Mouse (Mus musculus): Measurements from ENCODE around the gene Gm17416. TPM values are rescaled to one million over a fixed set of nuclear protein-coding genes. Genes with fewer than 3 reads are reported as not detected.

Gene Gm17416
- polyA plus RNA-seq, 1 experiment from 2014 or later, result not detected

- Histone ChIP-seq H3K27ac (replicated peaks; ENCODE audit: low read depth, low read length) (no peak overlapping the region), H3K27me3 (replicated peaks; ENCODE audit: control insufficient read depth, insufficient read depth, low read length) (no peaks in the 10 kb centered on the region), H3K4me2 (ENCODE audit: low read depth, low read length) (no peak overlapping the region), H3K4me3 (ENCODE audit: low read depth, low read length) (no peak overlapping the region), H3K36me3 (ENCODE audit: control insufficient read depth, insufficient read depth, low read length) (no peaks in the 10 kb centered on the region), H3K4me1 (ENCODE audit: control insufficient read depth, insufficient read depth, low read length) (no peaks in the 10 kb centered on the region), H3K9me3 (ENCODE audit: control insufficient read depth, low read length) (no peaks in the 10 kb centered on the region), H3K9ac (ENCODE audit: low read depth, low read length) (no peak overlapping the region)
- no peak for DNase-seq (ENCODE audit: low spot score)
- 87% methylated on average over 7 of the region's 7 CpGs for WGBS
- no peak for ATAC-seq (ENCODE audit: low read depth)
Observed at GRCm38 (mm10) chr2:152556655-152557054, 12.5 kb upstream of the Gm17416 start.

- Histone ChIP-seq H3K27ac (replicated peaks; ENCODE audit: low read depth, low read length) (no peak overlapping the region), H3K9ac (ENCODE audit: low read depth, low read length) (no peak overlapping the region), H3K4me2 (ENCODE audit: low read depth, low read length) (no peak overlapping the region), H3K36me3 (ENCODE audit: control insufficient read depth, insufficient read depth, low read length) (no peaks in the 10 kb centered on the region), H3K4me3 (ENCODE audit: low read depth, low read length) (no peak overlapping the region), H3K4me1 (ENCODE audit: control insufficient read depth, insufficient read depth, low read length) (no peaks in the 10 kb centered on the region), H3K9me3 (ENCODE audit: control insufficient read depth, low read length) (no peaks in the 10 kb centered on the region), H3K27me3 (replicated peaks; ENCODE audit: control insufficient read depth, insufficient read depth, low read length) (no peaks in the 10 kb centered on the region)
- 81% methylated on average over 4 of the region's 4 CpGs for WGBS
- DNase-seq (ENCODE audit: low spot score) (no peak), ATAC-seq (ENCODE audit: low read depth) (no peak)
Observed at GRCm38 (mm10) chr2:152569881-152570280, 743 bp downstream of the Gm17416 start.

- H3K4me1 ChIP-seq (ENCODE audit: control insufficient read depth, insufficient read depth, low read length), result no peaks in the 10 kb centered on the region
- no peak overlapping the region for H3K9ac ChIP-seq (ENCODE audit: low read depth, low read length)
- H3K27ac ChIP-seq (replicated peaks; ENCODE audit: low read depth, low read length), result no peak overlapping the region
- no peak for DNase-seq (ENCODE audit: low spot score)
- no peak for ATAC-seq (ENCODE audit: low read depth)
- H3K4me2 ChIP-seq (ENCODE audit: low read depth, low read length), result no peak overlapping the region
- no peaks in the 10 kb centered on the region for H3K27me3 ChIP-seq (replicated peaks; ENCODE audit: control insufficient read depth, insufficient read depth, low read length)
- WGBS, result 68% methylated on average over 6 of the region's 6 CpGs
- no peaks in the 10 kb centered on the region for H3K9me3 ChIP-seq (ENCODE audit: control insufficient read depth, low read length)
- no peak overlapping the region for H3K4me3 ChIP-seq (ENCODE audit: low read depth, low read length)
- H3K36me3 ChIP-seq (ENCODE audit: control insufficient read depth, insufficient read depth, low read length), result no peaks in the 10 kb centered on the region
Observed at GRCm38 (mm10) chr2:152570313-152570712, 1.2 kb downstream of the Gm17416 start.

GRCm38 (mm10) chr2:152572114-152572794, 3.1 kb downstream of the Gm17416 start, which contains the start of gene Defb21:
Gene Defb21 (plus strand): TSS chr2:152572744.
- no peaks in the 10 kb centered on the region for H3K27me3 ChIP-seq (replicated peaks; ENCODE audit: control insufficient read depth, insufficient read depth, low read length)
- 61% methylated on average over 11 of the region's 11 CpGs for WGBS
- H3K27ac ChIP-seq (replicated peaks; ENCODE audit: low read depth, low read length), result no peak within 1 kb of the TSS
- H3K36me3 ChIP-seq (ENCODE audit: control insufficient read depth, insufficient read depth, low read length), result no peaks in the 10 kb centered on the region
- no peak within 1 kb of the TSS for H3K4me3 ChIP-seq (ENCODE audit: low read depth, low read length)
- H3K9ac ChIP-seq (ENCODE audit: low read depth, low read length), result no peak within 1 kb of the TSS
- ATAC-seq (ENCODE audit: low read depth) (no peak), DNase-seq (ENCODE audit: low spot score) (no peak)
- no peaks in the 10 kb centered on the region for H3K4me1 ChIP-seq (ENCODE audit: control insufficient read depth, insufficient read depth, low read length)
- no peak within 1 kb of the TSS for H3K4me2 ChIP-seq (ENCODE audit: low read depth, low read length)
- H3K9me3 ChIP-seq (ENCODE audit: control insufficient read depth, low read length), result no peaks in the 10 kb centered on the region

GRCm38 (mm10) chr2:152573484-152573883, 4.3 kb downstream of the Gm17416 start:
- Histone ChIP-seq H3K4me2 (ENCODE audit: low read depth, low read length) (no peak overlapping the region), H3K9ac (ENCODE audit: low read depth, low read length) (no peak overlapping the region), H3K27me3 (replicated peaks; ENCODE audit: control insufficient read depth, insufficient read depth, low read length) (no peaks in the 10 kb centered on the region), H3K4me3 (ENCODE audit: low read depth, low read length) (no peak overlapping the region), H3K4me1 (ENCODE audit: control insufficient read depth, insufficient read depth, low read length) (no peaks in the 10 kb centered on the region), H3K36me3 (ENCODE audit: control insufficient read depth, insufficient read depth, low read length) (no peaks in the 10 kb centered on the region), H3K27ac (replicated peaks; ENCODE audit: low read depth, low read length) (no peak overlapping the region), H3K9me3 (ENCODE audit: control insufficient read depth, low read length) (no peaks in the 10 kb centered on the region)
- ATAC-seq (ENCODE audit: low read depth) (no peak), DNase-seq (ENCODE audit: low spot score) (no peak)
- WGBS, result 82% methylated on average over 8 of the region's 8 CpGs

- Histone ChIP-seq H3K27me3 (replicated peaks; ENCODE audit: control insufficient read depth, insufficient read depth, low read length) (no peaks in the 10 kb centered on the region), H3K4me2 (ENCODE audit: low read depth, low read length) (no peak within 1 kb of the TSS), H3K36me3 (ENCODE audit: control insufficient read depth, insufficient read depth, low read length) (no peaks in the 10 kb centered on the region), H3K4me1 (ENCODE audit: control insufficient read depth, insufficient read depth, low read length) (no peaks in the 10 kb centered on the region), H3K9ac (ENCODE audit: low read depth, low read length) (no peak within 1 kb of the TSS), H3K27ac (replicated peaks; ENCODE audit: low read depth, low read length) (no peak within 1 kb of the TSS), H3K4me3 (ENCODE audit: low read depth, low read length) (no peak within 1 kb of the TSS), H3K9me3 (ENCODE audit: control insufficient read depth, low read length) (no peaks in the 10 kb centered on the region)
- DNase-seq (ENCODE audit: low spot score), result no peak
- no peak for ATAC-seq (ENCODE audit: low read depth)
- WGBS, result 66% methylated on average over 7 of the region's 7 CpGs
Observed at GRCm38 (mm10) chr2:152580107-152580506, 11.0 kb downstream of the Gm17416 start, which contains the start of gene Defb19. Gene Defb19 (minus strand): TSS chr2:152580312.

GRCm38 (mm10) chr2:152580612-152581011, 11.5 kb downstream of the Gm17416 start:
- Histone ChIP-seq H3K36me3 (ENCODE audit: control insufficient read depth, insufficient read depth, low read length) (no peaks in the 10 kb centered on the region), H3K4me2 (ENCODE audit: low read depth, low read length) (no peak overlapping the region), H3K4me1 (ENCODE audit: control insufficient read depth, insufficient read depth, low read length) (no peaks in the 10 kb centered on the region), H3K4me3 (ENCODE audit: low read depth, low read length) (no peak overlapping the region), H3K9ac (ENCODE audit: low read depth, low read length) (no peak overlapping the region), H3K9me3 (ENCODE audit: control insufficient read depth, low read length) (no peaks in the 10 kb centered on the region), H3K27ac (replicated peaks; ENCODE audit: low read depth, low read length) (no peak overlapping the region), H3K27me3 (replicated peaks; ENCODE audit: control insufficient read depth, insufficient read depth, low read length) (no peaks in the 10 kb centered on the region)
- DNase-seq (ENCODE audit: low spot score), result no peak
- whole genome bisulfite sequencing, result 89% methylated on average over 11 of the region's 11 CpGs
- ATAC-seq (ENCODE audit: low read depth), result no peak

- ATAC-seq (ENCODE audit: low read depth) (no peak), DNase-seq (ENCODE audit: low spot score) (no peak)
- H3K4me3 ChIP-seq (ENCODE audit: low read depth, low read length), result no peak overlapping the region
- H3K4me2 ChIP-seq (ENCODE audit: low read depth, low read length), result no peak overlapping the region
- no peaks in the 10 kb centered on the region for H3K27me3 ChIP-seq (replicated peaks; ENCODE audit: control insufficient read depth, insufficient read depth, low read length)
- H3K9ac ChIP-seq (ENCODE audit: low read depth, low read length), result no peak overlapping the region
- no peaks in the 10 kb centered on the region for H3K4me1 ChIP-seq (ENCODE audit: control insufficient read depth, insufficient read depth, low read length)
- no peaks in the 10 kb centered on the region for H3K9me3 ChIP-seq (ENCODE audit: control insufficient read depth, low read length)
- 71% methylated on average over 4 of the region's 4 CpGs for WGBS
- no peaks in the 10 kb centered on the region for H3K36me3 ChIP-seq (ENCODE audit: control insufficient read depth, insufficient read depth, low read length)
- H3K27ac ChIP-seq (replicated peaks; ENCODE audit: low read depth, low read length), result no peak overlapping the region
Observed at GRCm38 (mm10) chr2:152586926-152587560, 17.9 kb downstream of the Gm17416 start.

GRCm38 (mm10) chr2:152588450-152588849, 19.3 kb downstream of the Gm17416 start:
- DNase-seq (ENCODE audit: low spot score), result no peak
- Histone ChIP-seq H3K4me3 (ENCODE audit: low read depth, low read length) (no peak overlapping the region), H3K4me2 (ENCODE audit: low read depth, low read length) (no peak overlapping the region), H3K9me3 (ENCODE audit: control insufficient read depth, low read length) (no peaks in the 10 kb centered on the region), H3K36me3 (ENCODE audit: control insufficient read depth, insufficient read depth, low read length) (no peaks in the 10 kb centered on the region), H3K27ac (replicated peaks; ENCODE audit: low read depth, low read length) (no peak overlapping the region), H3K4me1 (ENCODE audit: control insufficient read depth, insufficient read depth, low read length) (no peaks in the 10 kb centered on the region), H3K27me3 (replicated peaks; ENCODE audit: control insufficient read depth, insufficient read depth, low read length) (no peaks in the 10 kb centered on the region), H3K9ac (ENCODE audit: low read depth, low read length) (no peak overlapping the region)
- ATAC-seq (ENCODE audit: low read depth), result no peak
- 25% methylated on average over 2 of the region's 2 CpGs for WGBS

Measured in embryonic facial prominence, embryonic 14.5 days (tissue).